Mouse (Mus musculus) thymus, postnatal 25 days (tissue): ENCODE measurements around the gene Fcgr2b.
"Not testable (repeated sequence)": the region's sequence is repeated elsewhere in the genome, so short reads cannot be mapped to it uniquely, and the experiment has no call there.

Experiments
- DNase-seq: peaks from one replicate; pipeline ENCODE4 v3.0.0; 2022

Gene Fcgr2b

DNA sequence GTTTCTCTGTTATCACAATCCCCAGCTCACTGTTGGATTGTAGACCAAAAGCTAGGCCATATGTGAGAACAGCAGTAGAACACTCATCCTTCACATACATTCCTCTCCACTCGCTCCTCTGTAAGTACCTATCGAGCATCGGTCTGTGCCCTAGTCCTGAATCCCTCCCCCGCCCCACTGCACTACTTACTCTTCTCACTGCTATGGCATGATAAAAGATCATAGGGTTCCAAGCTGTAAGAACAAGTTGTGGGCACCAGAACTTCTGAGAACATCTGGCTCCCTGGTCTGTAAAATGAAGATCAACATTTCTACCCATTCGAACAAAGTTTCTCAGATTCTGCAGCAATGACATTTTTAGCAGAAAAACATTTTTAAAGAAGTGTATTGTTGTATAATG lies at the start of gene Fcgr2b:
Gene Fcgr2b (minus strand): TSS at position 101 of the 400 bp plus-strand sequence.
- DNase-seq, result no peak

DNA sequence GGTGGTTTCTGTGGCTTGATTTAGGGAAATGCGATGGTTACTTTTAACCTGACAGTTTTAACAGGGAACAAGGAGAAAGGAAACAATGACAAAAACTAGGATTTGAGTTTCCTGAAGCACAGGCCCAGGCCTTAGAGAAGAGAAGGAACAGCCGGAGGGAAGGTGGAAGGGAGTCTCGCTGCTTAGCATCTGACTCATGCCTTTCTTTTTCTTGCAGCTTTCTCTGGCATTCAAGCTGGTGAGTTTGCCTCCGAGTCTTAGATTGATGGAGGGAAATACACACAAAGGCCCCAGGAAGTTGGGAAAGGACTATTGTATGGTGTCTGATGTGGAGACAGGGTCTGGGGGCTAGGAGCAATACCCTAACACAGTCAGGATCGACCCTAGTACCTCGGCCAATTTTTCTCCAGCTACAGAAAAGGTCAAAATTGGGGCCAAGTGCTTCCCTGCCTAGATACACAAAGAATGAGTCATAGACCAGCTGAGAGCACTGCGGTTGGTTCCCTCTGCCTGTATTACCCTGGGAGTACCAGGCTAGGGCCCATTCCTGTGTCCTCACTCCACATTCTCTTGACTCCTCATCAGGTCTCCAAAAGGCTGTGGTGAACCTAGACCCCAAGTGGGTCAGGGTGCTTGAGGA lies 43.1 kb upstream of the Fcgr2b start:
- no peak for DNase-seq

- DNase-seq, result no peak
Measured at GRCm38 (mm10) chr1:171018737-171019136, 42.4 kb upstream of the Fcgr2b start, which contains the start of gene Fcgr4. Gene Fcgr4, plus strand, starts transcription at chr1:171018920.

DNA sequence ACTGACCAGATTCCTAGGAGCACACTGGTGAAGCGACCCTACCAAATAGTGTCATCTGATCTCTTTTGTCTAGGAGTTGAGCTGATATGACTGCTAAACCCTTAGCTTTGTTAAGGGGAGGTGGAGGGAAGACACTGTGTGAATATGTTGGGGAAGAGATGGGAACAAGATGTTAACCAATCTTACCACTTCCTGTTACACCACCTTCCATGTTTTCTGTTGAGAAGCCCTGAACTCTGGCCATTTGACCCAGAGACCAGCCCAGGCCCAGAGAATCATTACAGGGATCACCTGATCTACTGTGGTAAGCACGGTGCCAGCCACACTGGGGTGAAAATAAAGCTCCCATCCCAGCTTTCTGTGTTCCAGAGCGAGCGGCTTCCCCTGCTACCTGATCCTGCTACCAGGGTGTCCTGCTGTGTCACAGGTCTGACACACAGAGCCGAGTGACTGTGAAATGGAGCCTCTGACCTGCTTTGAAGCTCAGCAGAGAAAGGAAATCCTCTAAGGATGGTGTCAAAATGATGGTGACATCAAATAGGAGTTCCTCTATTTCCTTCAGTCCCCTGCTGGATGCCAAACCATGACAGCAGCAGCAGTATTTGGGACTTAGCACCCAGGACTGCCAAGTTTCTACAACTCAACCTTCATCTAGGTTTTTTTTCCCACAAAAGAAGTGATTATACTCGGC lies 41.3 kb upstream of the Fcgr2b start:
- no peak for DNase-seq

DNA sequence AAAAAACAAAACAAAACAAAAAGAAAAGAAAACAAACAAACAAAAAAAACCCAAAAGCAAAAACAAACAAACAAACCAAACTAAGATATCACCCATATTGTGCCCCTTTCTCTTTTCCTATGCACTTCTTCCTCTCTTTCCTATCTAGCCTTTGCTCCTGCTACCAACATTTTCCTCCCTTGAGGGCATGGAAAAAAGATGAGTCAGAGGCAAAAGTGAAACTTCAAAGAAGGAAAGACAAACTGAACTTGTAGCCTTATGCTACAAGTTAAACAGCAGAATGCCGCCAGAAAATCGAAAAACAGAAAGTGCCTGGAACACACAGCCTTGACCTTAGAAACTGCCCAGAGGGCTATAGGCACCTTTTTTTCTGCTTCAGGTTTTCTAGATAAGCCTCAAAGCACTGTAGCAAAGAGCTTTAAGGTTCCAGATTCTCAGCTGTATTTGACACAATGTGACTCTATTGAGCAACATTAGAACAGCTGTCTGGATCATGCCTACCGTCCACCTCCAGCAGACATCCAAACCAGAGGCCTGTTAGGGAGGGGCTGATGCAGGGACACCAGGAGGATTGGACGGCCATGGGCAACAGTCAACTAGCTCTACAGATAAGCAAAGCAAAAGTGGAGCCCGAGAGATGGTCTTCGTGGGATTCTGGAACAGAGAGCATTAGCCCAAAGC lies 40.5 kb upstream of the Fcgr2b start:
- DNase-seq, result no peak

- no peak for DNase-seq
Measured at GRCm38 (mm10) chr1:171011733-171012132, 35.4 kb upstream of the Fcgr2b start.

DNA sequence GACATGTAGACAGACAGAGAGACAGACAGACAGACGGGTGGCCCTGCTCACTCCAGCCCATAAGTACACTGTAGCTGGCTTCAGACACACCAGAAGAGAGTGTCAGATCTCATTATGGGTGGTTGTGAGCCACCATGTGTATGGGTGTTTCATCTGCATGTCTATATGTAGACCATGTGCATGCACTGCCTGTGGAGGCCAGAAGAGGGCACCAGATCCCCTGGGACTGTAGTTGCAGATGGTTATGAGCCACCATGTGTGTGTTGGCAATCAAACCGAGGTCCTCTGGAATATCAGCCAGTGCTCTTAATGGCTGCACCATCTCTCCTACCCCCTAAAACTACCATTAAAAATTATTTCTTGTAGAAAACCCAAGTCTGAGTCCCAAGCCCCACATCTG lies 30.6 kb upstream of the Fcgr2b start:
- peak; percentile 30 for DNase-seq

DNA sequence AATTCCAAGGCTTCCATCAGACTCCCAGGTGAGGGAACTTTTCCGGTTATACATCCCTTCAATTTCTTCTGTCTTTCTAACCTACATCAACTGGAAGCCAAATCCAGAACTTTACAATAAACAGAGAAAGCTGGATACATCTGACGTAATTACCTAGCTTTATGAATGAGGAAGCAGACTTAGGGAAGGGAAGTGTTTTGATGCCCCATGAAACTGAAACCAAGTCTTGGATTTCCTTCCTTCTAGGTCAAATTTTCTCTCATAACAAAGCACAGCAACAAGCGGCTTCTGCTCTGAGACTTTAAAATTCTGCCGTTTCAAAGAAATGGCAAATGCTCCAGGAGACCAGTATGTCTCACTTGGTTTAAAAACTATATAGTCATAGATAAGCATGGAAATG lies 30.0 kb upstream of the Fcgr2b start:
- no peak for DNase-seq

GRCm38 (mm10) chr1:171005586-171005985 lies 29.2 kb upstream of the Fcgr2b start:
- DNase-seq, result no peak

- no peak for DNase-seq
Measured at GRCm38 (mm10) chr1:171005081-171005480, 28.7 kb upstream of the Fcgr2b start.

- no peak for DNase-seq
Measured at GRCm38 (mm10) chr1:170999811-171000210, 23.5 kb upstream of the Fcgr2b start.

DNA sequence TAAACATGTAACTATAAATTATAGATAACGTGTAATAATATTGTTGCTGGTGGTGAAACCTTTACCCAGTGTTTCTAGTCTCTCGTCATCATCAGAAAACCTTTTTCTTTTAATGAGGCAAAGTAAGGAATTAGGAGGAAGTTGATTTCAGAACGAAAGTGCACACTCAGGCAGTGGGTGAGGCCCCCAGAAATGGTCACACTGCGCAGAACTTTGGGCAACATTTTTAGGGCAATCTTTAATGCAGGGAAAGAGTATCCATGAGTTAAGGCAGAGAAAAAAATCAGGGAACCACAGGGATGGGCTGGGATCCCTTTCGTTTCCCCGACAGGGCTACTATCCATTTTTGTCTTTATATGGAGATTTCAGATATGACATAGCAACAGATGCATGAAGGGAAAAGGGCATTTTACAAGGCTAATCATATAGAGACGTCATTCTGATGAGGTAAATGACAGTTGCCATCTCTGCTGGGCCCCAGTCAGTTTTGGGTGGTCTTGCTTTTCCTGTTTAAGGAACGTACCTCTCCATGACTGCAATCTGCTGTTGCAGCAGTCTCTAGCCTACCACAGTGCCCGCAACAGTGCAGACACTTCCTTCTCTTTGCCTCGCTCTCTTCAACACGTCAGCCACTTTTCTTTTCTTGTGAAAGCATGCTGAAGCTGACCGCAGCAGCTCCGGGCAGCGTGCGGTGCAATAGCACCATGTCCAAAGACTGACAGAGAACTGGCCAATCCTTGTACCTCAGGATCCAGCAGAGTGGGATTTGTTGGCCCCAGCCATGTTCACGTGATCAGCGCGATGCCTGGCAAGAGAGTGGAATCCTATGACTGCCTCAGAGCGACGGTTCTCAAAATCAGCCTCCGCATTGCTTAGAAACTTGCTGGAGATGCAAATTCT lies 21.7 kb upstream of the Fcgr2b start:
- peak; percentile 34 for DNase-seq

GRCm38 (mm10) chr1:170996753-170997152 lies 20.4 kb upstream of the Fcgr2b start:
- DNase-seq, result peak; percentile 55

GRCm38 (mm10) chr1:170996034-170996433 lies 19.7 kb upstream of the Fcgr2b start:
- no peak for DNase-seq

GRCm38 (mm10) chr1:170992550-170992949 lies 16.2 kb upstream of the Fcgr2b start:
- peak; percentile 22 for DNase-seq

- no peak for DNase-seq
Measured at GRCm38 (mm10) chr1:170989656-170990055, 13.3 kb upstream of the Fcgr2b start.

DNA sequence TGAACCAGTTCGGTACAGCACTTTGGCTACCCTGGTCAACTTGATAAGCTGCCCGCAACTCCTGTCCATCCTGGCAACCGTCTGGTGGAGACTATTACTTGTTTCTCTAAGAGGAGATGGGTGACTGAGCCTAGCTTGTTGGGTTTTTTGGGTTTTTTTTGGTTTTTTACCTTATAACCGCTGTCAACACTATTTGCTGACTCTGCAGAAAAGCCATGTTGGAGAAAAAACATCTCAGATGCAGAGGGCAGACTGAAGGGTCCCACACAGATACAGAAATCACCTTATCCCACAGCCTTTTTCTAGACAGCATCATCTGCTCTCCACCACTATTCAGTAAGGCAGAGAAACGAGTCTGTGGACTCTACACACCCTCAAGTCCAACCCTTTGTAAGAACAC lies 9.5 kb upstream of the Fcgr2b start:
- no peak for DNase-seq

DNA sequence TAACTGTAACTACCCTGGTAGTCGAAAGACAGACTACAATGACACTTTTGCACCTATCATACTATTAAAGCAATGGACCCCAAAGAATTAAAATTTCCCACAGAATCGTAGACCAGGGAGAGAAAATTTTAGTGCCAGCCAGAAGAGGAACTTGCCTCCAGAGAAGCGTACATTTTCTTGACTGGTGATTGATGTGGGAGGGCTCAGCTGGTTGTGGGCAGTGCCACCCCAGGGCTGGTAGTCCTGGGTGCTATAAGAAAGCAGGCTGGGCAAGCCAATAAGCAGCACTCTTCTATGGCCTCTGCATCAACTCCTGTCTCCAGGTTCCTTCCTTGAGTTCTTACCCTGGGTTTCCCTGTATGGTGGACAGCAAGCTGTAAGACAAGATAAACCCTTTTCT lies 8.7 kb upstream of the Fcgr2b start:
- DNase-seq, result no peak

GRCm38 (mm10) chr1:170983066-170983465 lies 6.7 kb upstream of the Fcgr2b start:
- no peak for DNase-seq

DNA sequence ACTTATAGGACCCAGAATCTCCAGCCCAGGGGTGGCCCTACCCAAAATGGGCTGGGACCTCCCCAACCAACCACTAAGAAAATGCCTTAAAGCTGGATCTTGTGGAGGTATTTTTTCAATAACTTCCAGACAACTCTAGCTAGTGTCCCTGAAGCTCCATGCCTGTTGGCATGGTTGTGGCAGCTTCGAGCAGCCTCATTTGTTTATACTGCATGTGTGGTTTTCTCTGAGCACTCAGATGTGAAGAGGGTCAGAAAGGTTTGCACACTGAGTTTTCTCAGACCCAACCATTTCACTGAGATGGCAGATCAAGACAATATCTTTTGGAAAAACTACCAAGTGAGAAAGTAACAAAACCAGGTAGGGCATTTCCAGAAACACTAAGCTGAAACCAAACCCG lies 6.0 kb upstream of the Fcgr2b start:
- DNase-seq, result no peak

DNA sequence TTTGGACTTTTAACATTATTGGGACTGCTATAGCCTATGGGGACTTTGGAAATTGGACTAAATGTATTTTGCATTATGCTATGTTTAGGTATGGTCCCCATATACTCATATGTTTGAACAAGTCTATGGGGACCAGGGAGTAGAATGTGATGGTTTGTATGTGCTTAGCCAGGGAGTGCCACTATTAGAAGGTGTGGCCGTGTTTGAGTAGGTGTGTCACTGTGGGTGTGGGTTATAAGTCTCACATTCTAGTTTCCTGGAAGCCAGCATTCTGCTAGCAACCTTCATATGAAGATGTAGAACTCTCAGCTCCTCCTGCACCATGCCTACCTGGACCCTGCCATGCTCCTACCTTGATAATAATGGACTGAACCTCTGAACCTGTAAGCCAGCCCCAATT lies 5.3 kb upstream of the Fcgr2b start:
- not testable (repeated sequence) for DNase-seq

DNA sequence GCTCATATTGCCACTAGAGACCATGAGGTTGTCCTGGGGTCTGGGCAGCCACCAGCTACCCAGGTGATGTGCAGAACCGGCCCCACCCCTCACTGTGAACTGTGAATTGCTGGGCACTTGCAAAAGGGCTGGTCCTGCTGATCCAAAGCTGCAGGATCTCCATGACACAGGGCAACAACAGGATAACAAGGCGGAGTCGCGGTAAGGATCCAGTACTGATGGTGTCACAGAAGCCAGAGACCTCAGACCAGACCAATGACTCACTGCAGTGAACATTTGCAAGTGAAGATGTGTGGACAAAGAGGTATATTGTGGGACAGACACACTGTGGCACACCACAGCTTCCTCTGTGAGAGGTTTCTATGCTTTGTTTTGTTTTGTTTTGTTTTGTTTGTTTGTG lies 2.3 kb upstream of the Fcgr2b start:
- DNase-seq, result no peak

GRCm38 (mm10) chr1:170975751-170976161 lies 591 bp downstream of the Fcgr2b start:
- DNase-seq, result no peak
